Mouse (Mus musculus): ENCODE data around the gene A630023A22Rik.

Gene A630023A22Rik

GRCm38 (mm10) chr14:34086806-34087205 lies 15.7 kb downstream of the A630023A22Rik start:
- no peak for DNase-seq (ENCODE audit: low spot score)

DNA sequence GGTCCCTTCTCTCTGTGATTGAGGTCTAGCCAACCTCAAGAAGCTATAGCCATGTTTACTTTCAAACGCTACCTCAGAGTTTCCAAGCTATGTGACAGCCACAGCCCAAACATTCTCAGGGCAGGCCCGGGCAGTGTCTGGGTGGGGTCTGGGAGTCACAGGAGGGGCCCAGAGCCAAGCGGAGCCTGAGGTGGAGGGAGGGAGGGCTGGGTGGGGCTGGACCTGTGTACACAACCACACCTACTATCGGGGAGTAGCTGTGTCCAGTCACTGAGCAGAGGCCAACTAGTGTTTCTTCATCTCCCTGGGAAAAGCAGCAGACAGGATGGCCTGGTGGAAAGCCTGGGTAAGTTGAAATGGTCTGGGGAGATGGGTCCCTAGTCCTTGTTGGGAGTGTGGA lies 16.8 kb downstream of the A630023A22Rik start, which contains the start of gene Anxa8:
Anxa8 (plus strand) TSS at position 251 of the 400 bp plus-strand sequence.
- no peak for DNase-seq (ENCODE audit: low spot score)

GRCm38 (mm10) chr14:34080321-34080997 lies 22.1 kb downstream of the A630023A22Rik start:
- peak; percentile 84 for DNase-seq (ENCODE audit: low spot score)

DNA sequence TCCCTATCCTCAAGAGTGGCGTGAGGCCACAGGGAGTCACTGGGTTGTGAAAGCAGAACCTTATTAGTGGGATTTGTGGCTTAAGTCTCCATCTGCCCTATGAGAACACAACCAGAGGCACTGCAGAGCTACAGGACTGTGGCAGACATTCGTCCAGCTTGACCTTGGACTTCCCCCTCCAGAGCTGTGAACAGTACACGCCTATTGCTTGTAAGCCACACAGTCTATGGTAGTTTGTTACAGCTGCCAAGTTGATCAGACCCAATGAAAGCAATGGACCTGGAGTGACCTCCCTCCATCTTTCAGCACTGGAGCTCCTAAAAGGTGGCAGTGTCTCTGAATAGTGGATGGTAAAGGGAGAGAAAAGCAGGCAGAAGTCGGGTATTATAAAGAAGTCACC lies 24.3 kb downstream of the A630023A22Rik start:
- no peak for DNase-seq (ENCODE audit: low spot score)

DNA sequence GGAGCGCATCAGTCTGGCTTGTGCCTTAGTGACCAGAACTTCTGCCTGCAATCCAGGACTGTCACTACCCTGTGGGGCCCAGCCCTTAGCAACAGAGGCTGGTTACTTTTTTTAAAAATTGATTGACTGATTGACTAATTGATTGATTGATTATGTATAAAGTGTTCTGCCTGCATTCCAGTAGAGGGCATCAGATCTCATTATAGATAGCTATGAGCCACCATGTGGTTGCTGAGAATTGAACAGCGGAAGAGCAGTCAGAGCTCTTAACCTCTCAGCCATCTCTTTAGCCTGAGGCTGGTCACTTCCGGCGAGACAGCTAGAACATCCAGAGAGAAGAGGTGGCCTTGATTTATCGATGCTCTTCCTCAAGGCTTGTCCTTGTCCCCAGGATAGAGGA lies 25.3 kb downstream of the A630023A22Rik start:
- no peak for DNase-seq (ENCODE audit: low spot score)

GRCm38 (mm10) chr14:34075346-34075745 lies 27.2 kb downstream of the A630023A22Rik start:
- DNase-seq (ENCODE audit: low spot score): no peak

DNA sequence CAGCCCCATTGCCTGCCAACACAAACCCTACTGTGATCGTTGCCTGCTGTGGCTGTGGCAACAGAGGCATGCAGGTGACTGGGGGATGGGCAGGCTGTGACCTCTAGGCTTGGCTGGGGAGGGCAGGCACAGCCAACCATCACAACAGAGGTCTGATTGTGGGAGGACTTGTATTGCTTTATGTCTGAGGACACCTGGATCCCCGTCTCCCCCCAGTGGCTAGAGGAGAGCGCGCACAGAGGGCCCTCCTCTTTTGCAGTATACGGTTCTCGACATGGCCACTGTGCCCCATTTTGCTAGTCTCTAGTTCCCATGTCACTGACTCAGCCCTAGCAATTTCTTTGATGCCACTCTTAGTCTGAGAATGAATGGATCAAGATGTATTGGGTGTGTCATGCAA lies 30.9 kb downstream of the A630023A22Rik start:
- DNase-seq (ENCODE audit: low spot score): no peak

DNA sequence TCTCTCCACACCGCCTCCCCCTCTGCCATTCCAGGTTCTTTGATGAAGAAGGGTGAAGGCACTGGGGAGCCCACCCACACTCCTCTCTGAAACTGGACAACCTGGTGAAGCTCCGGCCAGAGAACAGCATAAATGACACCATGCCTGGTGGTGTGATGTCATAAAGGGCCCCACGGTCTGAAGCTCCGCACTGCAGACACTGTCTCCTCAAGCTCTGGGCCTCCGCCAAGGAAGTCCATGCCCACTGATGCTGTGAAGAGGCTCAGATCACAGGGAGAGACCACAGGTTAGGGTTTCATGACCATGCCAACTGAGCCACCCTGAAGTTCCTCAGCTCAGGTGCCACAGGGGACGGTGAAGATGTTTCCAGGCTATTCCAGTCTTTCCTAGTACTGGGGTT lies 50.0 kb downstream of the A630023A22Rik start, which contains the start of gene Antxrl:
Antxrl (plus strand) TSS at position 192 of the 400 bp plus-strand sequence.
- no peak for DNase-seq (ENCODE audit: low spot score)

- DNase-seq (ENCODE audit: low spot score): no peak
Observed at GRCm38 (mm10) chr14:34050101-34050779, 52.3 kb downstream of the A630023A22Rik start.

DNA sequence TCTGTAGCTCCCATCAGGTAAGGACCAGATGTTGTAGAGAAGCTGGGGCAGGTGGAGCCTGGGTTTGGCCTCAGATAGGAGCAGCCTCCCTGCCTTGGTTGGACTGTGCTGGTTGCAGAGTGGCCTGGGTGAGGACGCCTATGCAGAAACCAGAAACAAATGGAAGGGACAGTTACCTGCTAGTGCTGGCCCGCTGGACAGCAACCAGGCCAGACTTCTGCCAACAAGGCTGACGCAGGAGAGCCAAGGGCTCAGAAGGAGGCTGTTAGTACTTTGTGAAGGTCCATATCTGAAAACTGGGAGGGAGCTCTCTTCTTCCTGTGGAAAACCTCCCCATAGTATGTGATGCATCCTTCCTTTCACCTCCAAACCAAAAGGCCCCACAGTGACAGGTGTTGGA lies 59.2 kb downstream of the A630023A22Rik start:
- no peak for DNase-seq (ENCODE audit: low spot score)

DNA sequence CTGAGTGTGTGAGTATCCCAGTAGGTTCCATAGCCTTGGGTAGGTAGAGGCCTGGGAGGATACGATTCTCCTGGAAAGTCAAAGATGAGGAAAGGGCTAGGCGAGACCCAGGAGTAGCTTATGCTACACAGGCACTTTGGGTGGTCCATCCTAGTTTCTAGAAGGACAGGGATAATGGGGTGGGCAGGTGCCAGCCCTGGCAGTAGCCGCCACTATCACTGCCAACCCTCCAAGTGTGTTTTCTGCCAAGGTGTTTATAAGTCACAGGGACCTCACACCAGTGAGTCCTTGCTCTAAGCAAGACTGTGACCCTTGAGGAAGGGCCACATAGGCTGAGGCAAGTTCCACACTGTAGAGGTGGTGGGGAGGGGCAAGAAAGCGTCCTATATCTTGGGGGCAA lies 61.3 kb downstream of the A630023A22Rik start:
- no peak for DNase-seq (ENCODE audit: low spot score)

DNA sequence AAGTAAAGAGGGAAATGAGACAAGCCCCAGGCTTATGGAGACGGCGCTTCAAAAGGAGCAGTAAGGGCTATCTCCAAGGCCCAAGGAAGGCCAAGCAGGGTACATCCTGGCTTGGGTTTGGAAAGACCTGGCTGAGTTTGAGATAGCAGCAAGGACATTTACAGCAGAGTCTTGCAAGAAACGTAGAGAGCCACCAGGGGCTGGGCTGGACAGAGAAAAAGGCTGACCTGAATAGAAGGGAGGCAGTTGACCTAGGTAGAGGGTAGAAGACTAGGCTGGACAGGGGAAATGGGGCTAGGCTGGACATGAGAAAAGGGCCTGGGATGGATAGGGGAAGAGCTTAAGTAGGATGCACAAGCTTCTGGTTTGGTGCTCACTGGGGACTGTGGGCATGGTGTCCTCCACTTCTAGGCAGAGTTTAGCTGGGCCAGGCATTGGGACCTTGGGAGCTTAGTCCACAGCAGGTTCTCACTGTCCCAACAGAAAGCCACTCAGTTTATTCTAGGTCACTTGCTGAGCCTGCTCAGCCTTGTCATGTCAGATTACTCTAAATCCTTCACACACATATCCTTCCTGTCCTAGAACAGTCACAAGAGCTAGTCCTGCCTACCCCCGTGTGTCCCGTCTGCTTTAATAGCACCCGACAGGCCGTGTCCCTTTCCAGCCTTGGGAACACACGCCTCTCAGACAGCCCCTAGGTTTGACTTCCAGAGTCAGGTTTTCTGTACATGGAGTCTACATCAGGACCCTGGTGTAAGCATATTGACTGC lies 68.5 kb downstream of the A630023A22Rik start:
- no peak for DNase-seq (ENCODE audit: low spot score)

DNA sequence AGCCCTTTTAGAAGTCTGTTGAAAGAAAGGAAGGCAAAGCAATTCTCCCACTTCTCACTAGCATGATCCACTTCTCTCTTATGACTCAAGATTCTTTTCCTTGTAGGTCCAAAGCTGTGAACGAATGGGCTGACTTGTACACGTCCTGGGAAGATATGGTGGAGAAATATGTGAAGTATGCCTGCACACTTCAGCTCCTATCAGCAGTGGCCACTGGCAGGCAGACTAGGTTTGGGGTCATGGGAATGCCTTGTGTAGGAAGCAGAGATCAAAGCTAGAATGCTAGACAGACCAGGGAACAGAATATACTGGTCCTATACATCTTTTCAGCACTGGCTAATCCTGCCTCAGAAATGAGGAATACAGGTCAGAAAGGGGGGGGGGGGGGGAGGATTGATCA lies 75.8 kb downstream of the A630023A22Rik start:
- no peak for DNase-seq (ENCODE audit: low spot score)

- peak; percentile 17 for DNase-seq (ENCODE audit: low spot score)
Observed at GRCm38 (mm10) chr14:34016938-34017337, 85.6 kb downstream of the A630023A22Rik start.

GRCm38 (mm10) chr14:34016381-34016780 lies 86.2 kb downstream of the A630023A22Rik start, which contains the start of gene Gm5460:
TSS of gene Gm5460 (plus strand) at chr14:34016758.
- peak; percentile 22 for DNase-seq (ENCODE audit: low spot score)

DNA sequence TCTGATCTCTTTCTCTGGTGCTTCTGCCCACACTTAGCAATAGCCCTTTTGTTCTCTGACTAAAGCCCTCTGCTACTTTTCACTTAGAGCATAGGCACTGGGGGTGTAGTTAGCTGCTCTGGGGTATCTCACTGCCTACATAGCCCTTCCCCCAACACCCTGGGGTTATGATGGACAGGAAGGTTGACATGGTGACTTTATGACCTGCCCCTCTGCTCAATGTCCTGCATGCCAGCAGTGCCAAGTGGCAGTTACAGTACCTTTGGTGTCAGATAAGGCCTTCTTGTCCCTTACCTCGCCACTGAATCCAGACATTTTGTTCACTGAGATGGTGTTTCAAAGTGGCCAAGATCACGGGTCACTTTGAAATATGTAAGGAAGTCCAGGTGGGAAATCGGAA lies 87.5 kb downstream of the A630023A22Rik start, which contains the start of gene Gm30083:
Gm30083 (minus strand) TSS at position 120 of the 400 bp plus-strand sequence.
- DNase-seq (ENCODE audit: low spot score): peak; percentile 10

DNA sequence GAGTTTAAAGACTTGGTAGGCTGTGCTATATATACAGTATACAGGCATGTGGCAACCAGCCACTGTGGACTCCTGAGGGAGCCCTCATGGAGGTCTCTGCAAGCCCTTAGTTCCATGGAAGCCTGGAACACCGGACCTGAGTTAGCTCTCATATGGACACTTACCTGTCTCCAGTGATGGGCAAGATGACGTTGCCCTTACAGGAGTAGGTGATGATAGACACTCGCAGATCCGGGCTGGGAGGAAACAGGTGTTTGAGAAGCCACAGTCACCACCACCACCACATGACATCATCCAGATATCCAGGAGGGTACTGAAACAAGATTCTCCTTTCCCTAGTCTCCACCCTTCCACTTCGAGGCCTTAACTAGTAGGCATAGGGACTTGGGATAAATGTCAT lies 100.2 kb downstream of the A630023A22Rik start:
- peak; percentile 16 for DNase-seq (ENCODE audit: low spot score)

- peak; percentile 32 for DNase-seq (ENCODE audit: low spot score)
Observed at GRCm38 (mm10) chr14:34001445-34001844, 101.1 kb downstream of the A630023A22Rik start.

Measured in testis, postnatal 10 days (tissue).